Mouse (Mus musculus): ENCODE data around the gene Ncapd2. TPM values are rescaled to one million over a fixed set of nuclear protein-coding genes. Genes with fewer than 3 reads are reported as not detected.

The Ncapd2 gene
- total RNA-seq, 2 experiments from 2014 or later, result 22.8 to 26.5 TPM

DNA sequence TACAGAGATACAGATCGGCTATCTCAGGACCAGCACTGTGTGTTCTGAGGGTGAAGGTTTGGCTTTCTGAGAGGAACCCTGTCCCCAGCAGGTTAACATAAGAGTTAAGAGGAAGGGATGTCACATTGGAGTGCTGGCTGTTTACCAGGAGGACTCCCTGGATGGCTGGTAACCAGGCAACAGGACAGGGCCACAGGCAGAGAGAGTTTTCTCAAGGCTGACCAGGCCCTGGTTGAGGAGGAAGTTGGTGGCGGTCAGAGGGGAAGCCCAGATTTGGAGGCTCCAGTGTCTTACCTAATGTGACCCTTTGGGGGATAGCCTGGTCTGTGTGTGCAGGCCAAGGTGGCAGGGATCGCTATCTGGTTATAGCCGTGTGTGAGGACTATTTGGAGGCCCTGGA is 44.7 kb downstream of the Ncapd2 start:
- DNase-seq, result no peak

DNA sequence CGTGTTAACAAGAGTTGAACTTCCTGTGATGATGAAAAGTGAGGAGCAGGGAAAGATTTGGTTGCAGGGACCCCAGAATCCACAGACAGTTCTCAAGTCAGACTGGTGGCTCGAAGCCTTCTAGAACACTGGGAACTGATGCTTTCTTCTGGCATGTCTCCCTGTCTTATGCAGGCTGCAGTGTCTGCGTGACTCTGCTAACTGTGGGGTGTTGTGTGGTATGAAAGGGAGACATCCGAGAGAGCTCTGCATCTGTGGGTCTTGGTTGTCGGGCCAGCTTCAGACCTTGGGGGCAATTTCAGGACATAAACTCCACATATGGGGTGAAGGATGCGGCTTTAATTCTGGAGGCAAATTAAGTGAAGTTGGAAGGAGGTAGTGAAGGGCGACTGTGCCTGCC is 45.4 kb downstream of the Ncapd2 start:
- no peak for DNase-seq

DNA sequence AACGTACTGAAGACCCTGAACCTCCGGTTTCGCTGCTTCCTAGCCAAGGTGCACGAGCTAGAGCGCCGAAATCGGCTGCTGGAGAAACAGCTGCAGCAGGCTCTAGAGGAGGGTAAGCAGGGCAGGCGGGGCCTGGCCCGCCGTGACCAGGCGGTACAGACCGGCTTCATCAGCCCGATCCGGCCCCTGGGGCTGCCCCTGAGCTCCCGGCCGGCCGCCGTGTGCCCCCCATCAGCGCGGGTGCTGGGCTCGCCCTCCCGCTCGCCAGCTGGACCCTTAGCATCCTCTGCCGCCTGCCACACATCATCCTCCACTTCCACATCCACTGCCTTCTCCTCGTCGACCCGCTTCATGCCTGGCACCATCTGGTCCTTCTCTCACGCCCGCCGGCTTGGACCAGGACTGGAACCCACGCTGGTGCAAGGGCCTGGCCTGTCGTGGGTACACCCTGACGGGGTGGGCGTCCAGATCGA is 46.0 kb downstream of the Ncapd2 start:
- peak; percentile 37 to 47 for DNase-seq

GRCm38 (mm10) chr6:125145001-125145400 is 46.5 kb downstream of the Ncapd2 start, which contains the start of gene Iffo1:
Gene Iffo1, plus strand, starts transcription at chr6:125145241.
- peak; percentile 90 to 91 for DNase-seq

- no peak for DNase-seq
Measured at GRCm38 (mm10) chr6:125143904-125144303, 47.6 kb downstream of the Ncapd2 start.

GRCm38 (mm10) chr6:125143128-125143527 is 48.4 kb downstream of the Ncapd2 start:
- DNase-seq, result no peak

GRCm38 (mm10) chr6:125142436-125142835 is 49.1 kb downstream of the Ncapd2 start:
- DNase-seq, result no peak

GRCm38 (mm10) chr6:125139747-125140146 is 51.8 kb downstream of the Ncapd2 start:
- no peak for DNase-seq

GRCm38 (mm10) chr6:125137002-125137671 is 54.4 kb downstream of the Ncapd2 start:
- DNase-seq, result peak; percentile 46 to 54

GRCm38 (mm10) chr6:125132470-125132869 is 59.0 kb downstream of the Ncapd2 start:
- DNase-seq, result no peak

DNA sequence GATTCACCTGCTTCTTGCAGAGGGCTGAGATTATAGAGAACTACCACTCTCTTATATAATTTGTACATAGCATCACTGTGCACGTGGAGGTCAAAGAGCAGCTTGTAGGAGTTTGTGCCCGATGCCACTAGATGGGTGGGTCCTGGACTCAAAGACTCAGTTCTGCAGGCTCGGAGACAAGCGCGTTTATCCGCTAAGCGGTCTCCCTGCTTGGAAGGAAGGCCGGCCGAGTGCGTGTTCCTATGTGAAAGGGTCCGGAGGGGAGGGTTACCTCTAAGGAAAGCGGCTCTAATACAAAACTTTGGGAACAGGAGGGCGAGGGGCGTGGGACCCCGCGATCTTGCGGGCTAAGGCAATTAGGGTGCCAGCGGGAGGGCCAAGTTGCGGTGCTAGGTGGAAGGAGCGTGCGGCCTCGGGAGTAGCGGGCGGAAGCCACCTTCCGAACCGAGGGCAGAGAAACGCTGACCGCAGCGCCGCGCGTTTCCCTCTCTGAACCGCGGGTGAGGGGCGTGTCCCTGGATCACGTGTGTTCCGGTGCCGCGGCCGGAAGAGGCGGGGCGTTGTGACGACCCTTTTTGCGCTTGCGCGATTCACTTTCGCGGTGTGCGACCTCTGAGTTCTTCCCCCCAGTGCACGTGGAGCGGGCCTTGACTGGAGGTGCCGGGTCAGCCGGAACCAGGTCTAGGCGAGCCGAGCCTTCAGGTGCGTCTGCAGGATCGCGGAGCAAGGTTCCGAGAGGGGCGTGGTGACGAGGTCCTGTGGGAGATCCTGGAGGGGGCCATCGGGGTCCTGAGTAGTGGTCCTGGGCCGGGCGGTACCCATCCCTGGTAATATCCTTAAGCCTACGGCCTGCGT is 60.0 kb downstream of the Ncapd2 start, which contains the start of gene Nop2:
Nop2 (plus strand) TSS at position 608 of the 855 bp plus-strand sequence.
- peak; percentile 81 for DNase-seq

GRCm38 (mm10) chr6:125129710-125130402 is 61.6 kb downstream of the Ncapd2 start:
- no peak for DNase-seq

GRCm38 (mm10) chr6:125128724-125129123 is 62.8 kb downstream of the Ncapd2 start:
- DNase-seq, result no peak

DNA sequence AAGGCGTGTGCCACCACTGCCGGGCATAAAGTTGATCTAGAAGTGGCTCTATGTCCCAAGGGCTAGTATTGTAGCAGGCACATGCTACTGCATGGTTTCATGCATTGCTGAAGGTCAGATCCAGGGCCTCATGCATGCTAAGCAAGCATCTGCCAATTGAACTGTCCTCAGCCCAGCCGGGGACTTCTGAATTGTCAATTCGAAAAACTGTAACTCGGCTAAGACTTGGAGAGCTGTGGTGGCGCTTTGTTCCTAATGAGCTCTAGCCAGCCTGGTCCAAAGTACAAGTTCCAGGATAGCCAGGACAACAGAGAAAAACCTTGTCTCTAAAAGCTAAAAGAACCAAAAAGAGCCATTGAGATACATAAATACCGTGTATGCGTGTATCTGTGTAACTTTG is 72.1 kb downstream of the Ncapd2 start:
- DNase-seq, result no peak

Small RNA genes within 50 kb of the gene (microRNA-seq; reads per million reads assigned to microRNA genes)
- gene Mir3098 (0.21 to 0.60 reads per million in 2 experiments), gene Mir8113 (0 reads per million in 2 experiments)

Other genes starting within 250 kb of the Ncapd2 start
- 100 to 1,000 TPM; 149 TPM for gene Cops7a, start 226.2 kb downstream of the Ncapd2 start, total RNA-seq (2021)
- gene Pianp, start 195.0 kb downstream of the Ncapd2 start, total RNA-seq (2021), result 100 to 1,000 TPM; 163 to 173 TPM
- 10 to 100 TPM; 43.9 to 48.9 TPM for gene Zfp384, start 182.6 kb downstream of the Ncapd2 start, total RNA-seq (2021)
- gene Ing4, start 151.9 kb downstream of the Ncapd2 start, total RNA-seq (2021), result 10 to 100 TPM; 56.9 to 65.7 TPM
- gene Acrbp, start 142.0 kb downstream of the Ncapd2 start, total RNA-seq (2021), result 10 to 100 TPM; 13.4 to 17.8 TPM
- under 1 TPM; 0.53 to 0.75 TPM for gene Lpar5, start 123.8 kb downstream of the Ncapd2 start, total RNA-seq (2021)
- 100 to 1,000 TPM; 172 to 173 TPM for gene Chd4, start 95.7 kb downstream of the Ncapd2 start, total RNA-seq (2021)
- gene Nop2, start 59.8 kb downstream of the Ncapd2 start, total RNA-seq (2021), result 10 to 100 TPM; 30.2 to 34.4 TPM
- 10 to 100 TPM; 67.5 to 68.9 TPM for gene Iffo1, start 46.5 kb downstream of the Ncapd2 start, total RNA-seq (2021)
- 1,000 to 10,000 TPM; 2,301 to 2,480 TPM for gene Gapdh, start 25.2 kb downstream of the Ncapd2 start, total RNA-seq (2021)
- gene Mrpl51, start 100 bp upstream of the Ncapd2 start, total RNA-seq (2021), result 10 to 100 TPM; 70.7 to 72.3 TPM
- 10 to 100 TPM; 75.3 to 80.4 TPM for gene Vamp1, start 23.9 kb upstream of the Ncapd2 start, total RNA-seq (2021)
- 1 to 10 TPM; 3.3 TPM for gene Tapbpl, start 40.2 kb upstream of the Ncapd2 start, total RNA-seq (2021)
- not detected for gene Cd27, start 45.3 kb upstream of the Ncapd2 start, total RNA-seq (2021)
- gene Tuba3a, start 94.3 kb upstream of the Ncapd2 start, total RNA-seq (2021), result not detected
- 1 to 10 TPM; 6.9 to 7.0 TPM for gene Ltbr, start 122.2 kb upstream of the Ncapd2 start, total RNA-seq (2021)
- gene Scnn1a, start 129.0 kb upstream of the Ncapd2 start, total RNA-seq (2021), result 1 to 10 TPM; 4.1 to 4.3 TPM
- 10 to 100 TPM in 1 of 2 experiments, 1 to 10 TPM in 1; 9.9 to 12.6 TPM for gene Tnfrsf1a, start 157.7 kb upstream of the Ncapd2 start, total RNA-seq (2021)
- under 1 TPM in 1 of 2 experiments, not detected in 1; 0.25 TPM for gene Plekhg6, start 189.1 kb upstream of the Ncapd2 start, total RNA-seq (2021)

Data from layer of hippocampus, postnatal 36 days (tissue).